Mouse (Mus musculus): ENCODE measurements around the gene Wdr81.

Gene Wdr81

GRCm38 (mm10) chr11:75399411-75399841 lies 55.1 kb downstream of the Wdr81 start:
- no peak for DNase-seq (ENCODE audit: low spot score)

- DNase-seq (ENCODE audit: low spot score), result no peak
Observed at GRCm38 (mm10) chr11:75397452-75397851, 57.1 kb downstream of the Wdr81 start.

GRCm38 (mm10) chr11:75395611-75396010 lies 58.9 kb downstream of the Wdr81 start:
- DNase-seq (ENCODE audit: low spot score), result no peak

Measured in layer of hippocampus, adult 9-10 months (tissue).